Mouse (Mus musculus): ENCODE data around the gene Ift57. TPM values are rescaled to one million over a fixed set of nuclear protein-coding genes. Genes with fewer than 3 reads are reported as not detected.

The Ift57 gene
- total RNA-seq, 2 experiments from 2014 or later, result 53.4 to 54.0 TPM

Other genes with a start within 250 kb of the Ift57 start
- gene Cd47, start 101.3 kb downstream of the Ift57 start, total RNA-seq (2021), result 100 to 1,000 TPM; 215 to 235 TPM

Data from left cerebral cortex, adult 18-20 months (tissue).